Mouse (Mus musculus) forebrain, embryonic 13.5 days (tissue): ENCODE measurements at regions not wholly inside any gene's neighbourhood (a gene's known extent, or its start where the extent isn't known, plus 50 kb on each side); places are given as distances from the start of the nearest gene placed in this dataset.

Experiments used
- ATAC-seq: fragments of 200-750 bp; cut with Nextera tagmentation; 2 replicates; pipeline ENCODE4 v1.8.0; 2017
- H3K27ac ChIP-seq: fragments of 300-500 bp; sonication (generic); 2 replicates; pipeline ENCODE4 v1.5.1; 2015; ENCODE audit warnings: inconsistent platforms, mild to moderate bottlenecking, moderate library complexity
- H3K27me3 ChIP-seq: fragments of 300-500 bp; sonication (generic); 2 replicates; pipeline ENCODE4 v1.6.1; 2015; ENCODE audit warnings: mild to moderate bottlenecking, inconsistent platforms
- H3K36me3 ChIP-seq: fragments of 300-500 bp; sonication (generic); 2 replicates; pipeline ENCODE4 v1.6.1; 2015; ENCODE audit warnings: mild to moderate bottlenecking, inconsistent platforms; ENCODE audit not compliant: poor library complexity, severe bottlenecking
- H3K4me1 ChIP-seq: fragments of 300-500 bp; sonication (generic); 2 replicates; pipeline ENCODE4 v1.6.1; 2015; ENCODE audit warnings: inconsistent platforms
- H3K4me2 ChIP-seq: fragments of 300-500 bp; sonication (generic); 2 replicates; pipeline ENCODE4 v1.6.1; 2015; ENCODE audit warnings: inconsistent platforms, mild to moderate bottlenecking, moderate library complexity
- H3K4me3 ChIP-seq: fragments of 300-500 bp; sonication (generic); 2 replicates; pipeline ENCODE4 v1.5.1; 2015; ENCODE audit warnings: mild to moderate bottlenecking, inconsistent platforms
- H3K9ac ChIP-seq: fragments of 300-500 bp; sonication (generic); 2 replicates; pipeline ENCODE4 v1.6.1; 2015; ENCODE audit warnings: mild to moderate bottlenecking, inconsistent platforms
- H3K9me3 ChIP-seq: fragments of 300-500 bp; sonication (generic); replicated peaks from 2 replicates; pipeline ENCODE4 v1.6.1; 2016; ENCODE audit warnings: inconsistent platforms
- WGBS: fragments of 180-500 bp; shearing (Covaris S2); methylation state at CpG from one replicate; pipeline ENCODE4 v1.1.7; 2015; 5-methylcytosine and 5-hydroxymethylcytosine counted together

- H3K4me1 ChIP-seq = peaks cover 24% of the 10 kb centered on the region
- no peak overlapping the region for H3K9ac ChIP-seq
- H3K27ac ChIP-seq = no peak overlapping the region
- no peak for ATAC-seq
- WGBS = 92% methylated on average over 9 of the region's 9 CpGs
- no peak overlapping the region for H3K4me3 ChIP-seq
- no peaks in the 10 kb centered on the region for H3K9me3 ChIP-seq
- H3K27me3 ChIP-seq = 0 out of 2 replicates have a peak, but pooled peaks cover 3% of the 10 kb centered on the region
- no peak overlapping the region for H3K4me2 ChIP-seq
- H3K36me3 ChIP-seq = no peaks in the 10 kb centered on the region
Measured at GRCm38 (mm10) chr7:36507895-36508431, 190.0 kb upstream of the Tshz3 start.

DNA sequence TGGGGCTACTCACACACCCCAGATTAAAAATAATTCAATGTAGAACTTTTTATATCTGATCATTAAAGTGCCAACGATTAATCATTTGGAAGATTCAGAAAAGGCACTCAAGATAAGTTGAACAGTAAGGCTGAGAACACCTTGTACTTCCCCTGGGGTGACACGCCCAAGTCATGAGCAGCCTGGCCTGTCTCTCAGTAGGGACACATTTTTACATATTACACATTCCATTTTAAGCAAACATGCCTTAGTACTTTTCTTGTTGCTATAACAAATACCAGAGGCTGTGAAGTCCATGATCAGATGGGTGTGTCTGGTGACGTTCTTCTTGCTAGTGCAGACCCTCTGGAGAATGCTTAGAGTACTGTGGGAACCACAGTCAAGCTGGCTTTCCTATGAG lies 184.2 kb upstream of the Tshz3 start:
- 88% methylated on average over 3 of the region's 3 CpGs for WGBS
- Histone ChIP-seq H3K27ac (no peak overlapping the region), H3K9me3 (no peaks in the 10 kb centered on the region), H3K4me2 (no peak overlapping the region), H3K9ac (no peak overlapping the region), H3K27me3 (0 out of 2 replicates have a peak, but pooled peaks cover 3% of the 10 kb centered on the region), H3K4me3 (no peak overlapping the region), H3K4me1 (no peaks in the 10 kb centered on the region), H3K36me3 (no peaks in the 10 kb centered on the region)
- no peak for ATAC-seq

DNA sequence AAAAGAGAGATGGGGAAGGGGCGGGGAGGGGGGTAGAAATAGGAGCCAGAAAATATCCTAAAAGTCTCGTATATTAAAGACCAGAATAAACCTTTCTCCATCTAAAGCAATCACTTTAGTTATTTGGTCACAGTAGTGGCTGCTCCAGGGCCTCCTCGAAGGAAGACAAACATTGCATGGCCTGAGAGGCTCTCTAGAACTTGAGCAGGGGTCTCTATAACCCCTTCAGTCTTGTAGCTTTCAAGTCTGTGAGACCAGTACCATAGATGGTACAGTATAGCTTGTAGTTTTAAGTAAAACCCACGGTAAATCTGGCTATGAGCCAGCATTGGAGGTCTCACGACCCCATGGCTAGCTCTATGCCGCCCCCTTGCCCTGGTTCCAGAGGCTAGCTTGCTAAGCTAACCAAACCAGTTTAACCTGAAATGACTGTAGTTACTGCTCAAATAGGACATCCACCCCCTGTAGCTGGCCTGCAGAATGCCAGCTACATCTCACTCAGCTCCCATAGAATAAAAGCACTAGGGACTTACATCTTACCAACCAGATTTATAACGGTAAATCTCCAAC lies 181.7 kb upstream of the Tshz3 start:
- H3K27me3 ChIP-seq = no peaks in the 10 kb centered on the region
- no peaks in the 10 kb centered on the region for H3K9me3 ChIP-seq
- H3K9ac ChIP-seq = no peak overlapping the region
- no peaks in the 10 kb centered on the region for H3K4me1 ChIP-seq
- no peak overlapping the region for H3K4me2 ChIP-seq
- no peak overlapping the region for H3K27ac ChIP-seq
- 74% methylated on average over 7 of the region's 7 CpGs for WGBS
- no peak for ATAC-seq
- H3K4me3 ChIP-seq = no peak overlapping the region
- H3K36me3 ChIP-seq = no peaks in the 10 kb centered on the region

- Histone ChIP-seq H3K4me1 (no peaks in the 10 kb centered on the region), H3K27ac (no peak overlapping the region), H3K36me3 (no peaks in the 10 kb centered on the region), H3K4me3 (no peak overlapping the region), H3K9ac (no peak overlapping the region), H3K27me3 (no peaks in the 10 kb centered on the region), H3K9me3 (no peaks in the 10 kb centered on the region), H3K4me2 (no peak overlapping the region)
- no peak for ATAC-seq
- 92% methylated on average over 4 of the region's 4 CpGs for WGBS
Measured at GRCm38 (mm10) chr7:36519027-36519426, 178.9 kb upstream of the Tshz3 start.

DNA sequence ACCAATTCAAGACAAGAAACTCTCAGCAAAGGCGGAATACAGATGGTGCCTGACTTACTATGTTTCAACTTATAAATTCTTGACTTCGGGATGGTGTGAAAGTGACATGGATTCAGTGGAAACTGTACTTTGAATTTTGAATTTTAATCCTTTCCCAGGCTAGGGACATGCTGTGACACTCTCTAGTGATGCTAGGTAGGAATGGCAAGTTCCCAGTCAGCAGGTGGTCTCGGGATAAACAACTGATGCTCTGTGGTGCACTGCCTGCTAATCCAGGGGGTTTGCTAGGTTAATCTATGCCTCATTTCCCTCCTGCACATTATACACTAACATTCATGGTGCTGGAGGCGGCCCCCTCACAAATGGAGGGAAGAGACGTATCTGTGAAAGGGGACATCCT lies 175.0 kb upstream of the Tshz3 start:
- H3K27ac ChIP-seq = no peak overlapping the region
- no peak overlapping the region for H3K4me3 ChIP-seq
- H3K27me3 ChIP-seq = no peaks in the 10 kb centered on the region
- no peaks in the 10 kb centered on the region for H3K36me3 ChIP-seq
- WGBS = 70% methylated on average over 5 of the region's 5 CpGs
- H3K9me3 ChIP-seq = no peaks in the 10 kb centered on the region
- ATAC-seq = no peak; the same call in 1 of the 2 replicates
- 0 out of 2 replicates have a peak, but pooled peaks cover 10% of the 10 kb centered on the region for H3K4me1 ChIP-seq
- H3K9ac ChIP-seq = no peak overlapping the region
- no peak overlapping the region for H3K4me2 ChIP-seq

DNA sequence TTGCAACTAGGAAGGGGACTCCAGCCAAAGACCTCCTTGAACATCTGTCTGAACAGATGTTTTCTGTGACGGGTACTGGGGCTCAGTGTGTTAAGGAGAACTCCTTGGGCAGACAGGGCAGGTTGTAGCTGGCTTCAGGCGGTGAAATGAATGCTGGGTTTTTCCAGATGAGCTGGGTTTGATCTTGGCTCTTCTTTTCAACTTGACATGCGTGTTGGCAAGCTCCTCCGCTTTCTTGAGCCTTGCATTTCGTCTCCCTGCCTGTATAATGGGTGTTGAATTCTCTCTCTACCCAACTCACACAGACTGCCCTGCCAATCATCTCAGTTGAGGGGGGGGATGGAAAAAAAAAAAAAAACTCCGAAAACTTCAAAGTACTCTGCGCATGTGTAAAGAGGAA lies 171.8 kb upstream of the Tshz3 start:
- H3K27ac ChIP-seq = no peak overlapping the region
- peak; percentile 50; the same call in 1 of the 2 replicates for ATAC-seq
- H3K4me2 ChIP-seq = no peak overlapping the region
- no peak overlapping the region for H3K4me3 ChIP-seq
- no peaks in the 10 kb centered on the region for H3K36me3 ChIP-seq
- no peaks in the 10 kb centered on the region for H3K27me3 ChIP-seq
- 0 out of 2 replicates have a peak, but pooled peaks cover 17% of the 10 kb centered on the region for H3K4me1 ChIP-seq
- WGBS = 53% methylated on average over 7 of the region's 7 CpGs
- no peak overlapping the region for H3K9ac ChIP-seq
- no peaks in the 10 kb centered on the region for H3K9me3 ChIP-seq

DNA sequence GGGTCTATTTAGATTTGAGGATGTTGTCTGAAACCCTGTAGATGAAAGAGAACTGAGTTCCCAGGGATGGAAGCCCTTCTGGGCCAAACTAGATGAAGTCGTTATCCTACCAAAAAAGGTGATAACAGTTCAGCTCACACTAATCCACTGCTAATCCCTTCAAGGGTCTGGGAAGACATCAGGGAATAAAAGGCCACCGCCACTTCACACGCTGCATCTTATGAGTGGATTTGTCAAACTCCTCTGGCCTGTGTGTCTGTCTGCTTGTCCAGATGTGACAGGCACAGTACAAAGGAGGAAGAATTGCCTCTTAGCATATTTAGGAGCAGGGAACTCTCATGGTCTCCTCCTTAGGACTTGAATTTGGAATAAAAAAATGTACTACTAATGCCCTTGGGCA lies 171.2 kb upstream of the Tshz3 start:
- Histone ChIP-seq H3K27me3 (no peaks in the 10 kb centered on the region), H3K9ac (no peak overlapping the region), H3K27ac (no peak overlapping the region), H3K36me3 (no peaks in the 10 kb centered on the region), H3K4me2 (no peak overlapping the region), H3K9me3 (no peaks in the 10 kb centered on the region), H3K4me3 (no peak overlapping the region), H3K4me1 (0 out of 2 replicates have a peak, but pooled peaks cover 17% of the 10 kb centered on the region)
- WGBS = 20% methylated on average over 3 of the region's 3 CpGs
- ATAC-seq = no peak

GRCm38 (mm10) chr7:36529504-36530065 lies 168.3 kb upstream of the Tshz3 start:
- Histone ChIP-seq H3K4me2 (no peak overlapping the region), H3K27ac (no peak overlapping the region), H3K9ac (no peak overlapping the region), H3K9me3 (no peaks in the 10 kb centered on the region), H3K27me3 (no peaks in the 10 kb centered on the region), H3K4me3 (no peak overlapping the region), H3K4me1 (0 out of 2 replicates have a peak, but pooled peaks cover 17% of the 10 kb centered on the region), H3K36me3 (no peaks in the 10 kb centered on the region)
- no peak for ATAC-seq
- WGBS = 76% methylated on average over 15 of the region's 15 CpGs

DNA sequence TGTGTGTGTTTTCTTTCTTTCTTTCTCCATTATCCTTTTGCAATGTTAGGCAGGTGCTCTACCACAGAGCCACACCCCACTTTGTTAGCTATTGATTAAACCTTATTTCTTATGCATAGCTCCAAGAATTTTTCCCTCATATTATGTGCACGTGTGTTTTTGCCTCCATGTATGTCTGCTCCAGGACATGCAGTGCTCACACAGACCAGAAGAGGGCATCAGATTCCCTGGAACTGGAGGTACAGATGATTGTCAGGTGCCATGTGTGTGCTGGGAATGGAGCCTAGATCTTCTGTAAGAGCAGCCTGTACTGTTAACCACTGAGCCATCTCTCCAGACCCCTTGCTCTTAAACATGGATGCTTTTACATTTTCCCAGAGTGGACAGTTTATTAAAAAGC lies 166.4 kb upstream of the Tshz3 start:
- 76% methylated on average over 1 of the region's 1 CpGs for WGBS
- no peak for ATAC-seq
- Histone ChIP-seq H3K4me1 (0 out of 2 replicates have a peak, but pooled peaks cover 10% of the 10 kb centered on the region), H3K4me3 (no peak overlapping the region), H3K9ac (no peak overlapping the region), H3K9me3 (no peaks in the 10 kb centered on the region), H3K36me3 (no peaks in the 10 kb centered on the region), H3K4me2 (no peak overlapping the region), H3K27me3 (no peaks in the 10 kb centered on the region), H3K27ac (no peak overlapping the region)

GRCm38 (mm10) chr7:36538111-36538510 lies 159.8 kb upstream of the Tshz3 start:
- no peaks in the 10 kb centered on the region for H3K9me3 ChIP-seq
- no peaks in the 10 kb centered on the region for H3K36me3 ChIP-seq
- H3K27ac ChIP-seq = no peak overlapping the region
- ATAC-seq = no peak
- no peak overlapping the region for H3K4me3 ChIP-seq
- no peak overlapping the region for H3K9ac ChIP-seq
- 76% methylated on average over 11 of the region's 11 CpGs for WGBS
- peaks cover 5% of the 10 kb centered on the region; the same call in 1 of the 2 replicates for H3K4me1 ChIP-seq
- H3K27me3 ChIP-seq = no peaks in the 10 kb centered on the region
- no peak overlapping the region for H3K4me2 ChIP-seq

DNA sequence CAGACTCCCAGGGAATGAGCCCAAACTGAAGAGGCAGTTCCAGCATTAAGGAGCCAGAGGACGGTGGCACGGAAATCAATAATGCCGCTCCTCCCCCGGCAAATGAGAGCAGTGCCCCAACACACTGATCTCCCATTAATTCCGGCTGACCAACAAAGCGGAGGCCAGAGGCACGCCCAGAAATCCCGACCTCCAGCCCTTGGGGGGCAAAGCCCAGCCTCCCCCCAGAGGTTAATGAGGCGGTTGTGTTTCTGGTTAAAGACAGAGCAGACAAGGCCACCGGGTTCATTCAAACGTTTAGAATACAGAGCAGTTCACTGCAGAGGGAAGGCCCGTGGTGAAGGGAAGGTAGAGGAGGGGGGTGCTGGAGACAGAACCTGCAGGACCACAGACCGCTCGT lies 149.9 kb upstream of the Tshz3 start:
- peak overlapping the region; percentile 32; the same call in 1 of the 2 replicates for H3K4me2 ChIP-seq
- no peak overlapping the region for H3K27ac ChIP-seq
- 8% methylated on average over 14 of the region's 14 CpGs for WGBS
- no peak for ATAC-seq
- H3K4me3 ChIP-seq = no peak overlapping the region
- H3K9me3 ChIP-seq = no peaks in the 10 kb centered on the region
- no peak overlapping the region for H3K9ac ChIP-seq
- H3K36me3 ChIP-seq = no peaks in the 10 kb centered on the region
- no peaks in the 10 kb centered on the region for H3K27me3 ChIP-seq
- H3K4me1 ChIP-seq = peaks cover 12% of the 10 kb centered on the region; the same call in 1 of the 2 replicates

- WGBS = 66% methylated on average over 5 of the region's 5 CpGs
- Histone ChIP-seq H3K9ac (no peak overlapping the region), H3K27me3 (no peaks in the 10 kb centered on the region), H3K4me2 (no peak overlapping the region), H3K9me3 (no peaks in the 10 kb centered on the region), H3K36me3 (no peaks in the 10 kb centered on the region), H3K4me1 (peaks cover 13% of the 10 kb centered on the region; the same call in 1 of the 2 replicates), H3K27ac (no peak overlapping the region), H3K4me3 (no peak overlapping the region)
- ATAC-seq = no peak
Measured at GRCm38 (mm10) chr7:36548440-36548839, 149.5 kb upstream of the Tshz3 start.
